Mouse (Mus musculus) bone marrow, adult 2 months (tissue): Measurements from ENCODE around the gene Aif1.

Experiments used
- CTCF ChIP-seq: fragments of 200-500 bp; IDR thresholded peaks from 2 replicates; pipeline ENCODE4 v1.5.1; 2011; ENCODE audit warnings: low read length, control low read depth; ENCODE audit not compliant: control insufficient read depth, insufficient read depth
- POLR2A ChIP-seq: fragments of 200-500 bp; IDR thresholded peaks from 2 replicates; pipeline ENCODE4 v1.6.1; 2011; ENCODE audit warnings: low read depth, mild to moderate bottlenecking, control low read depth, low read length, borderline replicate concordance; ENCODE audit not compliant: control insufficient read depth

DNA sequence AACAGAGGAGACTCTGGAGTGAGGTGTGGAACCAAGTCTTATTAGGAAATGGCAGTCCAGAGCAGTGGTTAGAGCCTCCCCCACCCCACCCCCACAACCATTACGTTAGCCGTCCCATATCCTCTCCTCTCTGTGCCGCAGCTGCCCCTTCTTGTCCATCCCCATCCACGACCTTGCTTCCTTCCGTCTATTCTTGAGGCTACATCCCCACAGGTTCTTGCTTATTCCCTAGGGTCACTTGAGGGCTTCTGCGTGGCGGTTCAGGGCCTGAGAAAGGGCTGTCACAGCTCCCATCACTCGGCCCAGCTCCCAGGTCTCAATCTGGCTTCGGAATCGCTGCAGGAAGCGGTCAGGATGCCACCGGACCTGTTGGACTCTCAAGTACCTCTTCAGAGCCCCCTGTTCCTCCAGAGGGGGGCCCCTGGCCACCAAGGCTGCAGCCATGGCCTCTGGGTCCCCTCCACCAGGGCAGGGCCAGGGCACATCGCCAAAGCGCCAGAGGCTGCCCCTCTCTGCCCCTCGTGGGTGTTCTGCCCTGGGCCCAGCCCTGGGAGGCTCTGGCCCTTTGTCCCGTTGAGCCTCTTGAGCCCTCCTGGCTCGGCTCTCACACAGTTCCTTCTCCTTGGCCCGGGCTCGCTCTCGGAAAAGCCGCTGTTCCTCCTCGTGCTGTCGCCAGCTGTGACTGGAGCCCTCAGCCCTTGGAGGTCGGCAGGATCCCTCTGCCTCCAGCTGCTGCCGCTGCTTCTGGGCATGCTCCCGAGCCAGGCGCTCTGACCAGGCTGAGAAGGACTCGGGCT lies 44.5 kb upstream of the Aif1 start, which contains the start of gene Gm16181:
- TF ChIP-seq POLR2A: no peak; the same call in 1 of the 2 replicates
- TF ChIP-seq CTCF: no peak
